Mouse (Mus musculus) lung, adult 2 months (tissue): ENCODE measurements around the gene Cenpq. TPM values are rescaled to one million over a fixed set of nuclear protein-coding genes. Genes with fewer than 3 reads are reported as not detected.

Experiments used
- DNase-seq: peaks from one replicate; pipeline ENCODE4 v3.0.0; 2022
- H3K4me1 ChIP-seq: fragments of 200-500 bp; 2 replicates; pipeline ENCODE4 v1.6.1; 2011; ENCODE audit warnings: low read length; ENCODE audit not compliant: control insufficient read depth, insufficient read depth
- H3K4me3 ChIP-seq: fragments of 200-500 bp; replicated peaks from 2 replicates; pipeline ENCODE3; 2011; ENCODE audit warnings: low read depth, mild to moderate bottlenecking, control low read depth, low read length; ENCODE audit errors: extremely low read depth
- CTCF ChIP-seq: fragments of 200-500 bp; IDR thresholded peaks from 2 replicates; pipeline ENCODE4 v1.5.1; 2011; ENCODE audit warnings: mild to moderate bottlenecking, low read length, control low read depth; ENCODE audit not compliant: insufficient read depth
- POLR2A ChIP-seq: fragments of 200-500 bp; IDR thresholded peaks from 2 replicates; pipeline ENCODE4 v1.6.1; 2011; ENCODE audit warnings: low read depth, mild to moderate bottlenecking, control low read depth, low read length, borderline replicate concordance; ENCODE audit errors: extremely low read depth
- WGBS: fragments of 180-500 bp; shearing (Covaris S2); methylation state at CpG from one replicate; pipeline ENCODE4 v1.1.7; 2018; 5-methylcytosine and 5-hydroxymethylcytosine counted together
- polyA plus RNA-seq: library from polyadenylated mRNA; depleted of rRNA; stranded (reverse); fragments of >200 nt; gene quantifications from 2 replicates; pipeline ENCODE4 v1.2.3, GENCODE M21; 2012; rRNA removed

Gene Cenpq
- polyA plus RNA-seq, 1 experiment, result 0.47 TPM

DNA sequence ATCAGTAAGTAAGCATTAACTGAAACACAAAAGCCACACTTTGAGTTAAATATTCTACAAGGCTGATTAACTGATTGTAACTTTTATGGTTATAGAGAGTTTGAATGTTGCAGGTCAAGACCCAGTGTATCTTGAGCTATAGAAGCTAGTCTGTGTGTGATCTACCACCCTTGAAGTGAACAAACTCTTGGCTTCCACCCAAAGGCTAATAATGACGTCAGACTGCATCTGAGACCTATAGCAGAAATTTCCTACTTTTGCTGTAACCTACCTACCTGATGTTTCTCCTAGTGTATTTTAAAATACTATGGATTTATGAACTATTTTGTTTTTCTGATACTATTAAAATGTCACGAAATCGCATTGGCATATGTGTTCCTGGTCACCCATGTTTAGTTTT, 60.1 kb downstream of the Cenpq start:
- TF ChIP-seq CTCF, result no peak
- TF ChIP-seq POLR2A, result no peak
- 75% methylated on average over 3 of the region's 3 CpGs for WGBS
- no peak overlapping the region for H3K4me3 ChIP-seq
- DNase-seq, result no peak
- H3K4me1 ChIP-seq, result peaks cover 14% of the 10 kb centered on the region

DNA sequence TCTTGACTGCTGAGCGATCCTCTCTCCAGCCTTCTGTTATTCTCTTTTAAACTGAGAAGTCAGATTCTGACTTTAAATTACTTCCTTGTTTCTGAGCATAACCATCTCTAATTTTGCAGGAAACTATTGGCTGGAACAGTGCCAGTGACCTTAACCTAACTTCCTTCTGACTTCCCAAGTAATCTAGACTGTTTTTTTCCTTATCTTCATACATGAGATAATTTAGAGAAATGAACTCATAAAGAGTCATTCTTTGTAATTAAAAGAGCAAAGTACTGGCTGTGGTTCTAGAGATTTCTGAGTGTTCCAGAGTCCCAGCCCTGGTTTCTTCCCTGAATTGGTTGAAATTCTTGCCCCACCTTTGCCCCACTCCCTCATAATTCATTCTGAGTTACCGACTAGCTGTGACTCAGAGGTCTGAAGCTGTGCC, 61.2 kb downstream of the Cenpq start:
- TF ChIP-seq CTCF (no peak), POLR2A (no peak)
- DNase-seq, result no peak
- H3K4me3 ChIP-seq, result no peak overlapping the region
- 27% methylated on average over 2 of the region's 2 CpGs for WGBS
- H3K4me1 ChIP-seq, result peaks cover 12% of the 10 kb centered on the region

Other genes starting within 250 kb of the Cenpq start
- not detected in 2 replicates for gene Esp1, start 207.9 kb downstream of the Cenpq start, polyA plus RNA-seq
- gene Crisp2, start 128.0 kb downstream of the Cenpq start, polyA plus RNA-seq, result not detected in 2 replicates
- gene Rhag, start 123.9 kb downstream of the Cenpq start, polyA plus RNA-seq, result not detected in 2 replicates
- gene 9130008F23Rik, start 54.5 kb downstream of the Cenpq start, polyA plus RNA-seq, result 3.0 and 4.4 TPM in 2 replicates
- not detected in 2 replicates for gene Glyatl3, start 20.7 kb downstream of the Cenpq start, polyA plus RNA-seq
- 9.9 and 12.9 TPM in 2 replicates for gene Mut, start 362 bp downstream of the Cenpq start, polyA plus RNA-seq